ENCODE assay signal across 7 mouse cellular contexts in genomic region chr14:55105836-55106809, GRCm38 (mm10). TPM values are rescaled to one million over a fixed set of nuclear protein-coding genes. Genes with fewer than 3 reads are reported as not detected.
DNase-seq lines count a peak whose midpoint lies in the region; ATAC-seq and TF ChIP-seq lines count a peak whose summit lies in the region.

Gene Ap1g2 (minus strand): TSS chr14:55106593.

- ATAC-seq in granulocyte monocyte progenitor cell, adult 5-6 weeks (replicated peaks; ENCODE audit: poor library complexity, severe bottlenecking) = peak; percentile 80
- peak; percentile 45; the same call in 1 of the 2 replicates for ATAC-seq in limb, embryonic 12.5 days (ENCODE audit: insufficient number of reproducible peaks, insufficient read depth, low FRiP score, low TSS enrichment, low read depth)
- peak; percentile 66 for ATAC-seq in midbrain, embryonic 14.5 days (ENCODE audit: low FRiP score, low TSS enrichment)

- H3K4me2 ChIP-seq in limb, embryonic 12.5 days = peak within 1 kb of the TSS; percentile 93
- H3K4me2 ChIP-seq in midbrain, embryonic 14.5 days (ENCODE audit: low read length) = peak within 1 kb of the TSS; percentile 89

- H3K36me3 ChIP-seq in embryonic facial prominence, embryonic 10.5 days (replicated peaks) = peaks cover 12% of the 10 kb centered on the region
- H3K36me3 ChIP-seq in limb, embryonic 12.5 days = no peaks in the 10 kb centered on the region
- H3K36me3 ChIP-seq in midbrain, embryonic 14.5 days (ENCODE audit: control insufficient read depth, insufficient read depth, low read length) = peaks cover 7% of the 10 kb centered on the region; the same call in 1 of the 2 replicates
- peaks cover 12% of the 10 kb centered on the region for H3K36me3 ChIP-seq in spleen, adult 2 months (ENCODE audit: control insufficient read depth, insufficient read depth, low read length)

- under 1% methylated on average over 39 of the region's 39 CpGs for WGBS in embryonic facial prominence, embryonic 10.5 days
- under 1% methylated on average over 39 of the region's 39 CpGs for WGBS in limb, embryonic 12.5 days
- under 1% methylated on average over 39 of the region's 39 CpGs for WGBS in midbrain, embryonic 14.5 days
- 2% methylated on average over 39 of the region's 39 CpGs for WGBS in spleen, adult 2 months

- H3K27ac ChIP-seq in embryonic facial prominence, embryonic 10.5 days (replicated peaks) = peak within 1 kb of the TSS; percentile 85
- H3K27ac ChIP-seq in limb, embryonic 12.5 days = peak within 1 kb of the TSS; percentile 62; the same call in 1 of the 2 replicates
- H3K27ac ChIP-seq in midbrain, embryonic 14.5 days (replicated peaks; ENCODE audit: low read depth, low read length) = peak within 1 kb of the TSS; percentile 55
- H3K27ac ChIP-seq in spleen, adult 2 months (ENCODE audit: insufficient read depth, low read length) = peak within 1 kb of the TSS; percentile 68

- H3K4me3 ChIP-seq in embryonic facial prominence, embryonic 10.5 days = peak within 1 kb of the TSS; percentile 65
- peak within 1 kb of the TSS; percentile 50 for H3K4me3 ChIP-seq in limb, embryonic 12.5 days (replicated peaks)
- H3K4me3 ChIP-seq in midbrain, embryonic 14.5 days (replicated peaks; ENCODE audit: low read depth, low read length) = peak within 1 kb of the TSS; percentile 41
- peak within 1 kb of the TSS; percentile 65 for H3K4me3 ChIP-seq in spleen, adult 2 months (ENCODE audit: extremely low read depth, insufficient read depth, insufficient read length)

- peak; percentile 66; the same call in 1 of the 2 replicates for TF ChIP-seq POLR2A in spleen, adult 2 months (IDR thresholded peaks at IDR 0.05; ENCODE audit: low read depth, low read length)

- H3K9ac ChIP-seq in limb, embryonic 12.5 days (replicated peaks) = peak within 1 kb of the TSS; percentile 69
- H3K9ac ChIP-seq in midbrain, embryonic 14.5 days (replicated peaks; ENCODE audit: low read length) = peak within 1 kb of the TSS; percentile 65

- TF ChIP-seq CTCF in spleen, adult 2 months (IDR thresholded peaks at IDR 0.05; ENCODE audit: extremely low read depth, insufficient read depth, insufficient read length, insufficient replicate concordance) = no peak

- no peaks in the 10 kb centered on the region for H3K9me3 ChIP-seq in embryonic facial prominence, embryonic 10.5 days
- no peaks in the 10 kb centered on the region for H3K9me3 ChIP-seq in limb, embryonic 12.5 days
- H3K9me3 ChIP-seq in midbrain, embryonic 14.5 days (ENCODE audit: control insufficient read depth, low read length) = no peaks in the 10 kb centered on the region

- DNase-seq in adrenal gland, postnatal 14 days = peak; percentile 91
- peak; percentile 82 for DNase-seq in embryonic facial prominence, embryonic 10.5 days (ENCODE audit: low spot score)
- peak; percentile 91 for DNase-seq in kidney, adult 11 months
- DNase-seq in midbrain, embryonic 14.5 days = peak; percentile 92
- peak; percentile 70 to 84 for DNase-seq in spleen, adult 2 months (ENCODE audit: low read depth in 1 of 2, low spot score in 2 of 2)

- H3K27me3 ChIP-seq in embryonic facial prominence, embryonic 10.5 days (replicated peaks; ENCODE audit: low read depth, poor library complexity, severe bottlenecking) = peaks cover 41% of the 10 kb centered on the region
- H3K27me3 ChIP-seq in limb, embryonic 12.5 days = peaks cover 42% of the 10 kb centered on the region
- no peaks in the 10 kb centered on the region for H3K27me3 ChIP-seq in midbrain, embryonic 14.5 days (ENCODE audit: control insufficient read depth, insufficient read depth, low read length)
- no peaks in the 10 kb centered on the region for H3K27me3 ChIP-seq in spleen, adult 2 months (ENCODE audit: control insufficient read depth, insufficient read depth, low read length)

- H3K4me1 ChIP-seq in embryonic facial prominence, embryonic 10.5 days = peaks cover 57% of the 10 kb centered on the region
- H3K4me1 ChIP-seq in limb, embryonic 12.5 days (replicated peaks) = peaks cover 29% of the 10 kb centered on the region
- peaks cover 36% of the 10 kb centered on the region for H3K4me1 ChIP-seq in midbrain, embryonic 14.5 days (ENCODE audit: control insufficient read depth, insufficient read depth, low read length)
- H3K4me1 ChIP-seq in spleen, adult 2 months (ENCODE audit: control insufficient read depth, insufficient read depth, insufficient read length) = no peaks in the 10 kb centered on the region

RNA-seq across cellular contexts. Expression of gene Ap1g2, which starts in this region (rescaled TPM):
- total RNA-seq in adrenal gland, postnatal 14 days (2021) = 26.6 and 36.1 TPM in 2 replicates
- 14.5 and 15.8 TPM in 2 replicates for polyA plus RNA-seq in embryonic facial prominence, embryonic 10.5 days (2016; fragmentation: Nextera tagmentation; extraction: Ambion mirVana)
- total RNA-seq in granulocyte monocyte progenitor cell, adult 5-6 weeks (2014; fragmentation: Nextera tagmentation) = 56.6 and 87.9 TPM in 2 replicates
- total RNA-seq in granulocyte monocyte progenitor cell, adult 5-6 weeks (2017) = 12.4 and 15.1 TPM in 2 replicates
- polyA plus RNA-seq in limb, embryonic 12.5 days (2016; fragmentation: Nextera tagmentation; extraction: Ambion mirVana) = 10.7 and 13.7 TPM in 2 replicates
- polyA plus RNA-seq in midbrain, embryonic 14.5 days (2014; fragmentation: Nextera tagmentation; extraction: Ambion mirVana) = 6.8 and 7.6 TPM in 2 replicates
- polyA plus RNA-seq in spleen, adult 2 months (2012; rRNA removed) = 64.9 and 77.2 TPM in 2 replicates

Comparison
In these comparisons a context has a peak if more than half of its experiments do, and no peak if none do; other contexts are left out.
1. Peak in every context shown above with its lines: DNase-seq, ATAC-seq, H3K4me3 ChIP-seq and H3K27ac ChIP-seq.